Mouse (Mus musculus) spleen, postnatal 36 days (tissue): ENCODE results near the gene Krt42.
"Not testable (repeated sequence)": the region's sequence is repeated elsewhere in the genome, so short reads cannot be mapped to it uniquely, and the experiment has no call there.

ENCODE experiments used
- DNase-seq, 2 experiments: peaks; one replicate each; pipeline ENCODE4 v3.0.0; 2022; ENCODE audit warnings: low spot score in 2 of 2, mixed read lengths in 1 of 2

Krt42 gene

GRCm38 (mm10) chr11:100269821-100270332, at the start of gene Krt42:
Gene Krt42, minus strand, starts transcription at chr11:100269871.
- DNase-seq = no peak

DNA sequence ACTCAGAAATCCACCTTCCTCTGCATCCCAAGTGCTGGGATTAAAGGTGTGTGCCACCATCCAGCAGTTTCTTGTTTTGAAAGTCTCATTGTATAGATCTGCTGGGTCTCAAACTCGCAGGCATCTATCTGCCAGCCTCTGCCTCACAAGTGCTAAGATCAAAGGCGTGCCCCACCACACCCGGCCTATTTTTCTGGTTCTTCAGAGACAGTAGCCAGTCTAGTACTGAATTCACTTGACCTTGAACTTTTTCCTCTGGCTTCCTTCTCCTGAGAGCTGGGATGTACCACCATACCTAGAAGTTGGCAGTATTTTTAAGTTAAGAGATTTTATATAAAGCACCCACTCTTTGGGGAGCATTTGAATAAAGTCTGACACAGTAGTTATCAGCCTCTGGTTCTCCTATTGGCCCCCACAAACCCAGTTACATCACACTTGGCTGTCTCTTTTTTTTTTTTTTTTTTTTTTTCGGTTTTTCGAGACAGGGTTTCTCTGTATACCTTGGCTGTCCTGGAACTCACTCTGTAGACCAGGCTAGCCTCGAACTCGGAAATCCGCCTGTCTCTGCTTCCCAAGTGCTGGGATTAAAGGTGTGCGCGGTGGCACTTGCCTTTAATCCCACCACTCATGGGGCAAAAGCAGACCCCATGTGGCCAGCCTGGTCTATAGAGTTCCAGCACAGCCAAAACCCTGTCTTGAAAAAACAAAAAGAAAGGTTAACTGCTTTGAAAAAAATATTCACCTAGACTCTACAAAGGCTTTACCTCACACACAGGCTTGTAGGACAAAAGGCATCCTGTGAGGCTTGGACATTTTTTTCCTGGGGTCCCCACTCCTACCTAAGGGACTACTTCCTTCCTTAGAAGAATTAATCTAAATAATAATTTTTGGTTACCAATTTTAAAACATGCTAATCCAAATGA, 49.1 kb upstream of the Krt42 start:
- peak in 1 of 2 experiments; percentile 37 for DNase-seq

- DNase-seq = peak in 1 of 2 experiments; percentile 31
Measured at GRCm38 (mm10) chr11:100317826-100318380, 48.2 kb upstream of the Krt42 start.

DNA sequence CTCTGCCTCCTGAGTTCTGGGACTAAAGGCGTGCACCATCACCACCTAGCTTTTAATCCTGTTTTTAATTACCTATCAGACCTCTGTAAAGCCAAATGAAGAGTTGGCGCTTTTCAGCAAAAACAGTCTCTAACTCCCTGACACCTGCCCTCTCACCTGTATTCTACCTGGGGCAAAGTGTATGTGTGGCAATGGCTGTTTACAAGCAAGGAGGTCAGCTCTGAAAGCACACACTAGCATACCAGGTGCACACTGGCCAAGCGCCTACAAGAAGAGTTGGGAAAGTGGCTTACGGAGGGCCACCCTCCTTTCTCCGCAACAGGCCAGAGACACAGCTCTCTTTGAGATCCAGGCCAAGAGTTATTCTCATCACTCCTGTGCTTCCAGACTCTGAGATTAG, 45.8 kb upstream of the Krt42 start:
- DNase-seq = no peak

DNA sequence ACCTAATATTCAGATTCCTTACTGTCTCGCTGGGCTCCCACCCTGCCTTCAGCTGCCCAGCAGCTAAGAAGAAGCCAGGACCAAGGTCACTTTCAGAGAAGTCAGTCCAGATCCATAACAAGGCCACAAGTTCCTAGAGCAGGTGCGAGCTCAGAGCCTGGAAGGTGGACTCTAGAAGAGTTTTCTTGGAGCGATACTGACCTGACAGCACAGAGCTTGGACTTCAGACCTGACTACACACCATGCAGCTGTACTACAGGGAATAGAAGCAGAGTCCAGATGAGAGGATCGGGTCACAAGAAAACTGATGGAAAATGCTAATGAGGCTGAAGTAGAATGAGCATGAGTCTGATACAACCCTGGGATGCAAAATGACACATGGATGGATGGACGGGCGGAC, 43.8 kb upstream of the Krt42 start:
- DNase-seq = no peak

DNA sequence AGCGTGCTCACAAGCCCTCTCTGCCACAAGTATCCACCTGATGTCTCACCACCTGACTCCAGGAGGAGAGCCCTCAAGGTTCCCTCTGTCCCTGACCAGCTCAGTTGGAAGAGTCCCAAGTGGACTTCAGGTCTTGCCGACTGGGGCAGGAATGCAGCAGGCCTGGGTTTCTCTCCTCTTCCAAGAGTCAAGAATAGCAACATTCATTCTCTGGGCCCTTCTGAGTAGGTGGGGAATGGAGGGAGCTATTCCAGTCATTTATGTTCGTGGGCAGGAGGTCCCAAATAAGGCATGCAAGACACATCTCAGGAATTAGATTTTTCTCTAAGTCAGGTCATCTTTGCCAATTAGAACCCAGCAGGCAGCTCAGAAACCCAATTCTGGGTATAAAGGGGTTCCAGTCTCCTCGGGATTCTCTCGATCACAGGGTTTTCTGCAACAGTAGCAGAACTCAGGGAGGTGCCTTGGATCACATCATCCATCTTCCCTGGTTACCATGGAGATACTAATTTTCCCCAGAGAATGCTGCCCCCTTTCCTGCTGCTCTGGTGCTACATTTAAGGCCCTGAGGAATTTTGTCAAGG, 42.5 kb upstream of the Krt42 start:
- no peak for DNase-seq

- no peak for DNase-seq
Measured at GRCm38 (mm10) chr11:100311656-100312055, 42.0 kb upstream of the Krt42 start.

DNA sequence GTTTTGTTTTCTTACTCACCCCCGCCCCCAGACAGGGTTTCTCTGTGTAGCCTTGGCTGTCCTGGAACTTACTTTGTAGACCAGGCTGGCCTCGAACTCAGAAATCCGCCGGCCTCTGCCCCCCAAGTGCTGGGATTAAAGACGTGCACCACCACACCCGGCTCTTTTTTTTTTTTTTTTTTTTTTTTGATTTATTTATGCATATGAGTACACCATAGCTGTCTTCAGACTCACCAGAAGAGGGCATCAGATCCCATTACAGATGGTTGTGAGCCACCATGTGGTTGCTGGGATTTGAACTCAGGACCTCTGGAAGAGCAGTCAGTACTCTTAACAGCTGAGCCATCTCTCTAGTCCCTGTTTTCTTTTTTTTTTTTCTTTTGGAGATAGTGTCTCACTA, 39.0 kb upstream of the Krt42 start:
- not testable (repeated sequence) for DNase-seq

DNA sequence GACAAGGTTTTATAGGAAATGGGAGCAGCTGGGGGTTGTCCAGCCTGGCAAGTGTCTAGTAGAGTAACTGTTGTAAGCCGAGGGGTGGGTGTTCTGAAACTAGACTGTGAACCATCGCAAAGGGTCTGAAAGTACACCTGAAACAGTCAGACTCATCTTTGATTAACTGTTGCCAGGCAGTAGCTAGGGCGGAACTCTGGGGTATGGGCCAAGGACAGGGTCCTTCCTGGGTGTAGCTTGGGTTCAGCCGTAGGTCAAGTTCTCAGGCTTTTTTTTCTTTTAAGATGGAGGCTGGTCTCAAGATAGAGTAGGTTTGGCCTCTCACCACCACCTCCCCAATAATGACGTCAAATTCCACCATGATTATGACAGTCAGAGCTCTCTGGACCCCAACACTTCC, 38.2 kb upstream of the Krt42 start:
- no peak for DNase-seq

GRCm38 (mm10) chr11:100301292-100301691, 31.6 kb upstream of the Krt42 start:
- no peak for DNase-seq

- peak; percentile 23 to 35 for DNase-seq
Measured at GRCm38 (mm10) chr11:100300293-100300692, 30.6 kb upstream of the Krt42 start.

- DNase-seq = peak; percentile 62 to 67
Measured at GRCm38 (mm10) chr11:100298274-100299036, 28.8 kb upstream of the Krt42 start.

- DNase-seq = no peak
Measured at GRCm38 (mm10) chr11:100297801-100298200, 28.1 kb upstream of the Krt42 start.

DNA sequence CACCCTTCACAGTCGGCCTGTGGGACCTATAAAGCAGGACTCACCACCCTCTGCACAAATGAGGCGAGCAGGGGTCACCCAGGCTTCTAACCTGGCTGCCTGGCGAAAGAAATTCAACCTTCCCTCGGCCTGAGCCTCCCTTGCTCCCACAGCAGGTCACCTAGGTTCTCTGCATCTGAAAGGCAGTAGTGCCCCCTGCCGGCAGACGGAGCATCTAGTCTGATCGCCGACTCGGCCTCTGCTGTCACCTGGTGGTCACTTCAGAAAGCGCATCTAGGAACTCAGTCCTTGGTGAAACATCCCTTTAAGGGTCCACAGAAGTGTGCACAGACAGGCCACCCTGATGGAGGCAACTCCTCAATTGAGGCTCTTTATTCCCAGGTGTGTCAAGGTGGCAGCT, 25.6 kb upstream of the Krt42 start:
- peak; percentile 34 to 55 for DNase-seq

DNA sequence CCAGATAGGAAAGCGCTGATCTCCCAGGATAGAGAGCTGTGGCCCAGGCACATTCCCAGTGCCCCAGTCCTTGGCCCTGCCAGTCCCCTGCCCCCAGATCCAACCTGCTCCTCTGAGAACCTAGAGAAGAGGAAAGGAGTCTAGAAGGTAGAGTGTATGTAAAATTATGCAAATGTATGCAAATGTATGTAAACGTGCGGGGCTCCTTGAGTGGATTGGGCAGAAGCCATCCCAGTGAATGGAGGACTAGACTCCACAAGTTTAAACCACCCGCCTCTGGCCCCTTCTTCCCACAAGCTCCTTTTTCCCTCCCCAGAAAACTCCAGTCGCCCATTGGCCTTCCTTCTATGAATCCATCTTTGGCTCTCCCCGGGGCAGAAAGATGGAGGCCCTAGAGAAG, 23.2 kb upstream of the Krt42 start:
- no peak for DNase-seq

GRCm38 (mm10) chr11:100290235-100290634, 20.6 kb upstream of the Krt42 start:
- DNase-seq = no peak

GRCm38 (mm10) chr11:100288942-100289341, 19.3 kb upstream of the Krt42 start:
- DNase-seq = no peak

DNA sequence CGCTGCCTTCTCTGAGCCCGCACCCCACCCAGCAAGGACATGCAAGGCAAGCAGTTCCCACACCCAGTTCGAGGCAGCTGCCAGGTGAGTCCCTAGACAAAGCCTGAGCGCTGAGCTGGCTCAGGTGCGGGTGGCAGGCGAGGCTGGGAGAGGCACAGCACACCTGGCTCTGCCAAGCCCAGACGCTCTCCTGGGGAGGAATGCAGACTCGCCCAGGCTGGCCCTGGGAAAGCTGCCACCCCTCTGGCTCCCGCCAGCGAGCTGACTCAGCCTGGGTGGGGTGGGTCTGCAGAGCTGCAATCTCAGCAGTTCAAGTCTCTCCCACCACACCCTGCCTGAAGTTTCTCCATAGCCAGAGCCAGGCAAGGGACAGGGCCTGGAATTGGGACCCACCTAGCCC, 17.4 kb upstream of the Krt42 start:
- DNase-seq = no peak

DNA sequence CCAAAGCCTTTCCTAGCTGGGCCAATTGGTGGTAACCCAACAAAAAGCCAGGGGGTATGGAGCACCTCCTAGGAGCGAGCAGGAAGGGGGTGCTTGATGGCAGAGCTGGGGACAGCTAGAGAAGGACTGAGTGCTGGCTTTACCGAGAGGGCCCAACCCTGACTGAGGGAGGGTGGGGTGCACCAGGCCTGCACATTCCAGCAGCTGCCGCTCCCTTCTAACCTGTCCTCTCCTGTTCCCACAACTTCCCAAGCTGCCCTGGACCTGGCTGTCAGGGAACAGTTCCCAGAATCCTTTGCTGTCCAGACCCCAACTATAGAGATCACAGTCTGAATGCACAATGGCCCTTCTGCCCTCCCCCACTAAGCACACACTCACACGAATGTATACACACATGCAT, 15.3 kb upstream of the Krt42 start:
- DNase-seq = no peak

DNA sequence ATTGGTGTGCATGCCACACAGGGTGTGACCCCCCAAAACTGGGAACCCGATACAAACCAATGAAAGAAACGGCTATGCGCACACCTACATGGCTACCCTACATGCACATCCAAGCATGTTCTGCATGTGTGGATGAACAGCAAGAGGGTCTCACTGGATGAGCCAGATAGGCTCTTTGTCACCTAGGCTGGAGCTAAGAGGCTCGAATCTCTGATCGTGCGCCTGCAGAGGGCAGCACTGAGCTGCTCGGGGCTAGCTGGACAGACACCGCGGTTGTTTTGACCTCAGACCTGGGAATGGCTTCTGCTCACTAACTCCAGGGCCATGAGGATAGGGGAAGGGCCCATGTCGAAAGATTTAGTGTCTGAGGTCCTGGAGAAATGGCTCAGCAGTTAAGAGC, 12.9 kb upstream of the Krt42 start:
- peak; percentile 20 to 42 for DNase-seq

GRCm38 (mm10) chr11:100281596-100282544, 12.2 kb upstream of the Krt42 start:
- peak; percentile 32 to 41 for DNase-seq
